Mouse (Mus musculus): ENCODE results near the gene Stk33.
"Not testable (repeated sequence)": the region's sequence is repeated elsewhere in the genome, so short reads cannot be mapped to it uniquely, and the experiment has no call there.

Stk33 gene

DNA sequence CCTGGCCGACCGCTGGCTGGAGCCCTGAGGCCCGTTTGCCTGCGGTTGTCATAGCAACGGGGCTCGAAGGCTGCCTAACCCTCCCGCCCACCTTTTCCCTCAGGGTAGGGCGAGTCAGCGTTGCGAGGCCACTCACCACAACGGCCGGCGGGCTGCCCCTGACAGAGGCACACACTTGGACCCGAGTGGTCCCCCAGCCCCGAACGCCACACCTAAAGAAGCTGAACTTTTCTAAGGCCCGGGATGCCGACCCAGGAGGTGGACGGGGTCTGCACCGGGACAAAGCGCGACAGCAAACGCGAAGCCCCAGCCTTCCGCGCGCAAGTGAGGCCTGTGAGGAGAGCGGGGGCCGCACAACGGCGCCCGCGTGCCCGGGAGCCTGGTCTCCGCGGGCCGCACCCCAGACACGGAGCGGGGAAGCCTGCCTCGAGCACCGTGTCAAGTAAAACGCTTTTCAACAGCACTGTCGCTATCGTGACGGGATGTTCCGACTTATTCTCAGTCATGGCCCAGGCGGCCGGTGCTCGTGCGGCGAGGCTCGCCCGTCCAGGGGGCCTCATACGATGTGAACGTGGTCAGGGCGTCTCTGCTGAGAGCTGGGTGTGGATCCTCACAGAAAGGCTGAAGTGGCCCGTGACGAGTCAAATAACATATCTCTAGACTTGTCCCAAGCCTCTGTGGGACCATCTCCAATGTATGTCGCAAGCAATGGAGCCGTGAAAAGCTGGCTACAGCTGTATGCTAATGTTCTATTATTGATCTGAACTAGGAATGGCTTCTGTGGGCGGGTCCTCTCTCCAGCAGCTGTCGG, at the start of gene Stk33:
Gene Stk33 (minus strand): TSS at position 301 of the 811 bp plus-strand sequence.
- DNase-seq (ENCODE audit: low spot score in 2 of 2), result peak in 1 of 2 experiments; percentile 22

DNA sequence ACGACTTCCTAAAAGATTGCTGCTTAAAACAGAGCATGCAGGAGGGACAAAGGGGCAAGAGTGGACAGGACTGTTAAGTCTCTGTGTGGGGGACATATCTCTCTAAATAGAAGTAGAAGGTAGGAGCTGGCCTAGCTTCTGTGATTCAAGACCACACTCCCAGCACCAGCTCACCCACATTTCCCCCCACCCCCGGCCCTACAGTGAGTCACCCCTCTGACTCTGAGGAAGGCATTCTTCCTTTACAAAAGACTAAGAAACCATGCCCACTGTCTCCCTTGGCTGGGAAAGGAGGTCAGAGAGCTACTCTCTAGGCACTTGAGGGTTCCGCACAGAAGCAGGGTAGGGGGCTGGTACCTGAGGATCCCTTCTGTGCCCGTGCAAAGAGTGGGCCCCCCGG, 45.3 kb upstream of the Stk33 start:
- no peak for DNase-seq (ENCODE audit: low spot score in 2 of 2)

DNA sequence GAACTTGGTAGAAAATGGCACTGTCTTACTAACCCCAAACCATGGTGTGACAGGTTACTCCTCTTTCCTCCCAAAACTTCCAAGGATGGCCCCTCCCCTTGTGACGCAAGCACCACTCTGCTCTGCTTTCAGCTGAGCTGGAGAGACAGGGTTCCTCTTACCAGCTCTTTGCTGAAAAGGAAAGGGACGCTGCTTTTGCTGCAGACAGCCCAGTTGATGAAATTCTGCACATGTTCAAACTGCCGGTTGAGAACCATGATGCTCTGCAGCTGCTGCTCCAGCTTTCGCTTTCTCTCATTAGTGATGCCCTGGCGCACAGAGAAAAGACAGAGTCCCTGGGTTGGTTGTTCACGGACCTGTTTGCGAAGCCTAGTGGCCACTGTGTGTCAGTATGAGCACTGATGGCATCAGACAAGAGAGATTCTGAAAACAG, 41.9 kb upstream of the Stk33 start:
- no peak for DNase-seq (ENCODE audit: low spot score in 2 of 2)

DNA sequence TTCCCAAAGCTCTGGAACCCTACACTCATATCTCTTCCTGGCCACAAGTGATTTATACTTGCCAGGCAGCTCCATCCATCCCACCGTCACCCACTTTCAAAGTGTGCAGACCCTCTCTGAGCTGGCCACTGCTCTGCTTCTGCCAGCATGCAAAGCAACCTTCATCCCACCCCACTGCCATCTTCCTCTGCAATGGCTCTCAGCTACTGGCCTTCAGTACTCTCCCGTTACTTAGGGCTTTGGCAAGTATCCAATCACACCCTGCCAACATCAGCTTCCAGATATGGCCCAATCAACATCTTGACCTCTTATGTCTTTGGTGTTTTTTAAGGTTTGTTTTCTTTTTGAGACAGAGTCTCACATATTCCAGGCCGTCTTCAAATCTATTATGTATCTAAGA, 39.0 kb upstream of the Stk33 start:
- DNase-seq (ENCODE audit: low spot score in 2 of 2), result no peak

DNA sequence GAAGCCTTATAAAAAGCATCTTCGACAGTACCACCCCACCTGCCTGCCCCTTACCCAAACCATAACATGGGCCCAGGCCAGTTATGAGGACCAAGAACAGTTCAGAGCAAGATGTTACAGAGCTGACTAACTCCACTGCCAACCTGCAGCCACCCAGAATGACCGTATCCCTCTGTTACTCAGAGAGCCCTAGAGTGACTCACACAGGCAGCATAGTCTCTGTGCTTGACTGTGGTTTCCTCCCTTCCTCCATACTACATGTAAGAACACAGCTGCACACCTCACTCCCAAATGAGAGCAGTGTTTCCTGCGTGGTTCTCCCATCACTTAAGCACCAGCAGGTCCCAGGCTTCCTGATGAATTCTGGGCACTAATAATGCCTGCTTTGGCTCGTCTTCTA, 31.8 kb upstream of the Stk33 start:
- DNase-seq (ENCODE audit: low spot score in 2 of 2), result no peak

DNA sequence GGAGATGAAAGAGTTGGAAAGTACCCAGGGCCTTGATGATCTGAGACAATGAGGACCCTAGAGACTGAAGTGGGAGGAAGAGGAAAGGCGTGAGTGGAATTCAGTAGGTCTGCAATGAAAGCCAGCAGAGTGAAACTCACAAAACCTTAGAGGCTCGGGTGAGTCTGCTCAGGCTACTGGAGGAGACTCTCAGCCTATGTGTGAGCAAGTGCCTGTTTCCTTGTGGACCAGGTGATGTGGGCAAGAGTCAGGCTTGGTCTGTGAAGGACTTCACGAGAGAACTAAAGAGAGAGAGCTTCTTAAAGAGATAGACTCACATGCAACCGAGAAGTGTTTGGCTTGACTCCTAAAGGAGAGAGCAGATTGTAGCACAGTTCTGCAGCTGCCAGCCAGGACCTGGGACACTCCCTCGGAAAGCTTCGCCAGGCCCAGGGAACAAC, 29.4 kb upstream of the Stk33 start:
- DNase-seq (ENCODE audit: low spot score in 2 of 2), result no peak

DNA sequence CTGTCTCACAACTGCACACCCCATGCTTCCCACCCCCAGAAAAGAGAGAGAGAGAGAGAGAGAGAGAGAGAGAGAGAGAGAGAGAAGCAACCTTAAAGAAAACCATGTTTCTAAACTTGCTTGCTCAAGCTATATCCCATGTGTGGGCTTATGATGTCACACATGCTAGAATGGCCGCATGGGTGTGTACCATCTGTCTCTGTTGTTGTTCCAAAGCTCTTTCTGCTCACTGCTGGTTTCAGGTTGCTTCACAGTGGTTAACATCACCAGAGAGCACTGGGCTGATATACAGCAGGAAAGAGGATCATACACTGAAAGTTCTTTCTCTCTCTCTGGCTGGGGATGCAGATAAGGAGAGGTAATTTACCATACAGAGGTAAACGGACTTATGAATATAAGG, 28.7 kb upstream of the Stk33 start:
- no peak for DNase-seq (ENCODE audit: low spot score in 2 of 2)

DNA sequence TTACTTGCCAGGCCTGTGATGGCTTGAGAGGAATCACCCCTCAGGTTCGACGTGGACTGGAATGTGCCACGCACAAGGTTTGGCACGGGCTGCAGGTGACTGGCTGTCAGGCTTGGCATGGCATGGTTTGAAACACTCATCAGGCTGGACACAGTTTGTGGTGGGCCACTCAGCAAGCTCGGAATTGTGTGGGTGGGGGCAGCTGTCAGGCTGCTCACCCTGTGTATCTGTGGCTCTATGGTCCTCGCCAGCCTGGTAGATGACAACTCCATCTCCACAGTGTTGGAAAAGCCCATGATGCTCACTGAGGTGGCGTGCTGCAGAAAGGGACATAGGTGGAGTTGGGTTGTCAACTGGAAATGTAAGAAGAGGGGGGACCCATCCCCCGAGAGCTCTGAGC, 21.8 kb upstream of the Stk33 start:
- DNase-seq (ENCODE audit: low spot score in 2 of 2), result no peak

DNA sequence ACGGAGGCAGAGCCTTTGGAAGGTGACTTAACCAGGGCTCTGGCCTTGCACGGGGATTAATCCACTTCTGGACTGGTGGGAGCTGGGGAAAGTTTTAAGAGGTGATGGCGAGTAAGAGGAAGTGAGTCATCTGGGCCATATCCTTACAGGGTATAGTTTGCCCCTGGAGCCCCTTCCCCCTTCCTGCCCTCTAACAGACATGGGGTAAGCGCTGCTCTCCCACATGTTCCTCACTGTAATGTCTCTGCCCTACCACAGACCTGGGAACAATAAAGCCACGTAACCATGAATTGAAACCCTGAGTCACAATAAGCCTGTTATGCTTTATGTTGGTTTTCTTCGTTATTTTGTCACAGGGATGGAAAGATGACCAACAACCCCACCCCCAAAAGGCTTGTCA, 17.7 kb upstream of the Stk33 start:
- DNase-seq (ENCODE audit: low spot score in 2 of 2), result no peak

DNA sequence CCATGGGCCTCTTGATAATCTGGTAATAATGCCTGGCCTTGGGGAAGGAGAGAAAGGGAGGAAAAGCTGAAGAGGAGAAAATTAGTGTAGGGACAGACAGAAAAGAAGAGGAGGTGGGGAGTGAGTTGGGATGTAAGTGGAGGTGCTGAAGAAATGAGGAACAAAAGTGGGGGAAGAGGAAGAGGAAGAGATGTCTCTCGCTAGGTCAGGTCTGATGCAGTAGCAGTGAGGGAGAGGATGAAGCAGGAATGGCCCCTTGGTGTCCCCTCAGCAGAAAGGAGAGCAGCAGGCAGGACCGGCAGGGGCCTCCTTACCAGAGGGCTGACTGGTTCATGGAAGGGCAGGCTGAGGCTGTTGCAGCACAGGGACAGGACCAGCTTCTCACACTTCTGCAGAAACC, 16.9 kb upstream of the Stk33 start:
- DNase-seq (ENCODE audit: low spot score in 2 of 2), result no peak

DNA sequence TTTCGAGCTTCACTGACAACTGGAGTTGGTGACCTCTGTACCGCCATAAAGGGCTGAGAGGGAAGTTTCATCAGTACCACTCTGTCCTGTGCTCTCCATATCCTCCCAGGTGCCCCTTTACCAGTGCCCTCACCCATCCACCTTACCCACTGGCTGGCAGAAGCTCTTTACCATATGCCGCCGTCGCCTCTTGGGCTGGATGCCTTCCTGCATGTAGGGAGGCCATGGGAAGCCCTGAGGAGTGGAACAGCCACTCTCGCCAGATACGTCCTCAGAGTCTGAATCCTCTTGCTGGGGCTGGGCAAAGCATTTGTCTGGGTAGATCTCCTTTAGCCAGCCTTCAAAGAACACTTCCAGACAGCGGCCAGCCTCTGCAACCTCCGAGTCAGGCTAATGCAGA, 16.0 kb upstream of the Stk33 start:
- no peak for DNase-seq (ENCODE audit: low spot score in 2 of 2)

DNA sequence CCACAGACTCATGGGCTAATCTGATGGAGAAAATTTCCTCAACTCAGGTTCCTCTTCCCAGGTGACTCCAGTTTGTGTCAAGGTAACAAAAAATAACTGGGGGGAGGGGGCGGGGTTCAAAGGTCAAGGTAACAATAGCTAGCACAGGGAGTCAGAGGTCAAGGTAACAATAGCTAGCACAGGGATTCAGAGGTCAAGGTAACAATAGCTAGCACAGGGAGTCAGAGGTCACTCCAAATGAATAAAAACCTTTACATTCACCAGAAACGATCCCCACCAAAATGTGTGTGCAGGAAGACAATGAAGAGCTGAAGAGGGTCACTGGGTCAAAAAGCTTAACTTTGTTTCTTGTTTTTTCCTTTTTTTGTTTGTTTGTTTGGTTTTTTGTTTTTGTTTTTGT, 9.2 kb upstream of the Stk33 start:
- no peak for DNase-seq (ENCODE audit: low spot score in 2 of 2)

DNA sequence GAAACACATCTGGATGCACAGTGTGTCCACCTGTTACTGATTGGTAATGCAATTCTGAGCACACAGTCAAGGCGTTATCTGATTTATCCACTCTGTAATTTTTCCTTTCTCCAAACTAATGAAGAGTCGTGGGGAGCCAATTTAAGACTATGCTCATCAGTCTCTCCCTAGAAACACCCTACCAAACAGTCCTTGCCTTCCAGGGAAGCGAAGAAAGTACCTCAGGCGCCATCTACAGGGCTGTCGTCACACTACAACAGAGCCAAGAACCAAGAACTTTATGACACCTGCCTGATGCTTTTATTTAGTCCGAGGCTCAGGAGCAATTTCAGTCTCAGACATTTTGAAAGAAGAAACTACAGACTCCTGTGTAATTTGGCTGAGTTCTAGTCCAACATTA, 6.1 kb upstream of the Stk33 start:
- DNase-seq (ENCODE audit: low spot score in 2 of 2), result peak; percentile 28 to 54

DNA sequence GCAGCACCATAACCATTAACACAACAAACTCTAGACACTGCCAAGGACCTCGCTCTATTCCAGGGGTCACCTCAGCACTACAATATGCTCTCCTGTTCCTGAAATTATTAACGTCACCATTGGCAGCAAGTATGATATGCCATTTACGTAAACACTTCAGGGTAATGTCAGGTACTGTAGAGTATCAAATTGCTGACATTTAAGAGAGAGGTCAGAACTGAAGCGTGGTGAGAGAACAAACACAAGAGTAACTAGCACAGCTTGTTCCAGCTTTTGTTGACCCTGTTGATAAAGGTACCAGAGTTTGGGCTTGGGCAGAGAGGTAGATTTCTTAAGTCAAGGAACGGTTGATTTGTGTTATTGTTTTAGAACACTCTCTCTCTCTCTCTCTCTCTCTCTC, 3.9 kb upstream of the Stk33 start:
- DNase-seq (ENCODE audit: low spot score in 2 of 2), result no peak

DNA sequence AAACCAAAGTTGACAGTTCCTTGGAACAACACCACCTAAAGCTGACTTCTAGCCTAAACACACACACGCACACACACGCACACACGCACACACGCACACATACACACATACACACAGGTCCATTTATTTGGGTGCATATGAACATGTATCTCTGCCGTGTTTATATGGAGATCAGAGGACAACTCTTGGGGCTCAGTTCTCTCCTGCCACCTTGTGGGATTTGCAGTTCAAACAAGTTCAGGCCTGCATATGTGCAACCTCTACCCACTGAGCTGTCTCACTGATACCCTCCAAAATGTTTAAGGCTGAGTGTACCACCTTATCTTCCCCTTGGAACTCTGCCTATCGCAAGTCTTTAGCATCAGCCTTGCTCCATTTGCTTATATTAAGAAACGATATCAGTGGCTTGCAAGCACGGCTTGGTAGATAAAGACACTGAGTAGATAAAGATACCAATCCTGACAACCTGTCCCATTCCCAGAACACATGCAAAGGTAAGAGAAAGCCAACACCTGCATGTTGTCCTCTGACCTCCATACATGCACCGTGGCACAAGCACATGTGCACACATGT, 1.9 kb upstream of the Stk33 start:
- DNase-seq (ENCODE audit: low spot score in 2 of 2), result no peak

DNA sequence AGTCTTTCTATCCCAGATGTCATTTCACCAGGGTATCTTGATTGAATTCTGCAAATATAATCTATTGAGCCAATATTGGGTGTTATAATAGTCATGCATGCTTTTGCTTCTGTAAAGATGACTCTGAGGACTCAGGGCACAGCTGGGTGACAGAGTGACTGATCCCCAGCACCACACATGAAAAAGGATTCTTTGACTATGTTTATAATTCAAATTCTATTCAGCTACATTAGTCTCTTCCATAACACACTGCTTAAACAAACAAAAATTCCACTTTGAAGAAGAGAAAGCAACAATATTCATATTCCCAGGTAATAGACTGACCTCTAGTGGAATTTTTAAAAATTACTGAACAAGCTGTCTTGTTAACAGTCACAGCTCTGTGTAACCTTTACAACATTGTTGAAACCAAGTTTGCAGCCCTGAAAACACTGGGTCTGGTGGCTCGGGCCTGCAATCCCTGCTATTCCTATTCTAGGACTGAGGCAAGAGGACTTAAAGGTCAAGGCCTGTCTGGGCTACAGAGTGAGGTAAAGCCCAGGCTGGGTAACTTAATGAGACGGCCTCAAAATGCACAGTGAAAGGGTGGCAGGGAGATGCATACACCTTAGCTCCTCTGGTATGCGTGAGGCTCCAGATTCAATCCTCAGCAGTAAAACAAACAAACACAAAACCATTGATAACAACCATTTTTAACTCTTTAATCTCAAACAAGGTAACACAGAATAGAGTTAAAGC, 14.3 kb downstream of the Stk33 start:
- no peak for DNase-seq (ENCODE audit: low spot score in 2 of 2)

DNA sequence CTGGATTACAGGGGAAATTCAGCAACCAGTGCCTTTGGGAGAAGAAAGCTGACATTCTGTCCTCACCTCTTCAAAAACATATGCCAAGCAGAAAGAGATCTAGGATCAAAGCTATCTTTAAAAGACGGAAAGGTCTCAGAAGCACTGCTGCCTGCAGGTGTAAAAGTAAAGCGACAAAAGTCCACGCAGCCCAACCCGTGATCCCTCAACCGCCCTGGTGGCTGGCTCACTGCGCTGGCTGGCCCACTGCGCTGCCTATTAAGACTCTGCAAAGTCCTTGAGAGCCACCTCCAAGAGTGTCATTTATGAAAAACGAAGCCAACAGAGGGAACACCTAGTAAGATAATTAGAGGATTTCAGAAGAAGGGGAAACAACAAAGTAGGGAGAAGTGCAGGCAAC, 16.1 kb downstream of the Stk33 start:
- no peak for DNase-seq (ENCODE audit: low spot score in 2 of 2)

DNA sequence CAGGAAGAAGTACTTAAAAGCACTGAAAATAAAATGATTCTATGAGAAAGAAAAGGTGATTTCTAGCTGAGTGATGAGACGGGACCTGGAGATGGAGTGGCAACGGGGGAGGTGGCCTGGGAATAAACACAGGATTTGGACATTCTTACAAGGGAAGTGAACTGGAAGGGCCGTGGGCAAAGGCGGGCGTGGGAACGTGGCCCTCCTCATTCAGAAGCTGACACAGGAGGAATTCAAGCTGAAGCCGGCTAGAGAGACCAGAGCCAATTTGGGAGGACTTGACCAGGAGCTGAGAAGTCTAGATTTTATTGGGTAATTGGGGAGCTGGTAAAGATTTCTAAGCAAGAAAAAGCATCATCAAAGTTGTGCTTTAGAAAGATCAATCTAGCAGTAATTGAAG, 33.4 kb downstream of the Stk33 start:
- DNase-seq (ENCODE audit: low spot score in 2 of 2), result no peak

DNA sequence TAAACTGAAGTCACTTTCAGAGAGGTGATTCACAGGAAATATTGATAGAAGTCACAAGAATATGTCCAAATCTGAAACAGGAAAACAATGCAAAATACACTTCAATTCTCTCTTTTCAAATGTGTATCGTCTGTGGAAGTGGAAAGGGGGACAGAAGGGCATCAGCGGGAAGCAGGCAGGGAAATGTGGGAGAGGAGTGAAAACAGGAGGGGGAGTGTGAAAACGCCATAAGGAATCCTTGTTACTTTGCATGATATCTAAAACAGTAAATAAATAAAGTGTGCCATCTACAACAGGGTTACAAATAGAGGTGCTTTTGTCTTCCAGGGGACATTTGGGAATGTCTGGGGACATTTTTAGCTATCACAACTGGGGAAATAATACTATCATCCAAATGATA, 39.6 kb downstream of the Stk33 start:
- DNase-seq (ENCODE audit: low spot score in 2 of 2), result no peak

DNA sequence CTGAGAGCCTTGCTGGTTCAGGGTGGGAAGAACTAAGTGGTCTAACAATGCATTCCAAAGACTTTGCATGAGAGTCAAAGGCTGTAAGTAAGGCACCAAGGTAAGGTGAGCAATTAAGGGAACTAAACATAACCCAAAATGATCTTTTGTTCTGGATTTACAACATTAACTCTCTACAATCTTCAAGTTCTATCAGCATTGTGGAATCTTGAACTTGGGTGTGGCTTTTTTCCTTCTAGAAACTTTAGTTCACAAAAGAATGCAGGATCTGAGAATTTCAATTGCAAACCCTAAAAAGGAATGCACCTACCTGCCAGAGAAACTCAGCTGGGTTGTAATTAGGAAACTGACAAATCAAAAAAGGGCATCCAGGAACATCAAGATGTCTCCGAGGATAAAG, 57.8 kb downstream of the Stk33 start:
- no peak for DNase-seq (ENCODE audit: low spot score in 2 of 2)

DNA sequence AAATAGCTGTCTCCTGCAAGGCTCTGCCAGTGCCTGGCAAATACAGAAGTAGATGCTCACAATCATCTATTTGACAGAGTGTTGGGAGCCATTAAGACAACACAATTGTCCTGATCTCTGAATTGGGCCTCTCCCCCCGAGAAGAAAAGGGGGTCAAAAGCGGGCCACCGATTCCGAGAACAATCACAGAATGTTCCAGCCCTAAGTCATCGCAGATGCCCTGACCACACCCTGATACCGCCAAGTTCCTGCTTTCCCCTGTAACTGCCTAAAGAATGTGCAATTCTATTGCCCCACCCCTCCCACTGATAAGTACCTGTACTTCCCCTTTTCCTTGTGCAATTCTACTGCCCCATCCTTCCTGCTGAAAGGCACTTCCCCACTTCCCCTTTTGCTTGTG, 65.3 kb downstream of the Stk33 start:
- DNase-seq (ENCODE audit: low spot score in 2 of 2), result not testable (repeated sequence)

DNA sequence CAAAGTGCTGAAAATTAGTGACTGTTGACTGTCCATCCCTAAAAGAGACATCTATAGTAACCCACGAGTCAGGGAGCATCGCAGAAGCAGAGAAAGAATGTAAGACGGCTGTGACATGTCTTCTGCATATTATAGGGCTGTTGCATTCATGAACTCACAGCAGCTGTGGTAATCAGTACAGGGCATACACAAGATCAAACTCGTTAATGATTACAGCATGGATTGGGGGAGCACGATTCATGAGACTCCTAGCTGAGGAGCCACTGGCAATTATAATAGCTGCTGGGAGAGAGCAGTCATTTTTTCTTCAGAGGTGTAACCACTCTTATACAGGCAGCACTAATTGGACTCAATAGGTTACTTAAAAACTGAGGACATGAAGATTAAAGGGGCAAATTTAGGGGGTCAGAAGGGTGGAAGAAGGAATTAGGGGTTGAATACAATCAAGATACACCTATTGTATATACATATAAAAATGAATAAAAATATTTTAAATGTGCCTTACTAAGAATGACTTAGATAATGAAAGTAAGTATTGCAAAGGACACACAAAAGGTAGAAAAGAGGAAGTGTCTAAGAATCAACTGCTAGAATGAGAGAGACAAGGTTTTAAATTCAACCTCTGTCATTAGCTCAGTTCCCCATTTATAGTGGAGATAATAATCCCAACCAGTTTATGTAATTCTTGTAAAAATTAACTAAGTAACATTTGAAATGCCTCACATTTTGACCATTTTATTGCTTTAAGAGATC, 80.3 kb downstream of the Stk33 start:
- no peak for DNase-seq (ENCODE audit: low spot score in 2 of 2)

Measured in frontal cortex, postnatal 14 days (tissue).